8 mouse cellular contexts compared by ENCODE assay signal in the genomic region with DNA sequence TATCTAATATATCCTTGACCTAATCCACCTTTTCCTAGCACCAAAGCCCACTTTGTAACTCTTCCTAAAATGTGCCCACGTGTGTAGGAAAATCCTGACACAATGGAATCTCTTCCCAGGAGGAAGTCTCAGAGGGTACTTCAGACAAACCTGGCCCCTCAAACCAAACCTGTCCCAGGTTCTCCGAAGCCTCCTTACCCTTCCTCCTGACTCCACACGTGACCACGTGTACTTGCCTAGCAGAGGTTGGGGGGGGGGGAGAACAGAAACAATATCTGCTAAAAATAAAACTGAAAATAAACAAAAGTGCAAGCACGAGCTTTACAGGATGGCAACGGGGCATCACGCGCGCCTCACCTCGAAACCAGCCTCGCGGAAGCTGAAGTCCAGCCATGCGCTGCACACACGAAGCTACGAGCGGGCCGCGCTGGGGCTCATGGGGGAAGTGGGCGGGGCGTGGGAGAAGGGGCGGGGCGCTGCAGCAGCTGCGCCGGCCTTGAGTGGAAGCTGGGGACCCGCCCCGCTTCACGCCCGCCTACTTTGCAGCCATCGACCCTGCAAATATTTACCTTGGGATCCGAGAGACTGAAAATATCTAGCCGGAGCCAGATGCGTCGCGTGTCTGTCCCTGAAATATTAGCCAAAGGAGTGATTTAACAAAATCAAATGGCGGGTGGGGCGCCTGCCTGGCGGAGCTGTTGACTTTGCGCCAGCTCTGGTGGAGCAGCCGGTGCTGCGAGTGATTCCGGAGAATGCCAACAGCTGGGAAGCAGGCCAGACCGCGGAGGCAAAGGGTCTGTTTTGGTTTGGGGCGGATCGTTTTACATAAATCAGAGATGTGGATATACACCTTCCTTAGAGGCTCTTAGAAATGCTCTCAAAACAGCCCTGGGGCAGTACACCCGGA. TPM values are rescaled to one million over a fixed set of nuclear protein-coding genes. Genes with fewer than 3 reads are reported as not detected.
DNase-seq lines count a peak whose midpoint lies in the region; ATAC-seq and TF ChIP-seq lines count a peak whose summit lies in the region.

No protein-coding gene starts in this region.

- H3K27me3 ChIP-seq in heart, embryonic 12.5 days (replicated peaks), result peaks cover 10% of the 10 kb centered on the region
- no peaks in the 10 kb centered on the region for H3K27me3 ChIP-seq in kidney, postnatal 0 days (ENCODE audit: insufficient read depth, low read length)
- peaks cover 57% of the 10 kb centered on the region for H3K27me3 ChIP-seq in liver, embryonic 12.5 days (replicated peaks)
- no peaks in the 10 kb centered on the region; the same call in 1 of the 2 replicates for H3K27me3 ChIP-seq in stomach, embryonic 14.5 days (ENCODE audit: control insufficient read depth, insufficient read depth, low read length)

- 12% methylated on average over 46 of the region's 46 CpGs for WGBS in heart, embryonic 12.5 days
- WGBS in kidney, postnatal 0 days, result 13% methylated on average over 46 of the region's 46 CpGs
- WGBS in liver, embryonic 12.5 days (ENCODE audit: insufficient replicate concordance), result 19% methylated on average over 46 of the region's 46 CpGs
- 13% methylated on average over 46 of the region's 46 CpGs for WGBS in stomach, embryonic 14.5 days

- peak; percentile 88 for ATAC-seq in CD4-positive, CD25-positive, alpha-beta regulatory T cell, adult 4 months
- peak; percentile 52; the same call in 1 of the 2 replicates for ATAC-seq in erythroid progenitor cell, adult 5-6 weeks (replicated peaks; ENCODE audit: low FRiP score, poor library complexity, severe bottlenecking)
- ATAC-seq in heart, embryonic 12.5 days (ENCODE audit: insufficient number of reproducible peaks, low FRiP score), result peak; percentile 91
- ATAC-seq in kidney, postnatal 0 days (replicated peaks; ENCODE audit: low FRiP score, low read depth), result peak; percentile 88
- ATAC-seq in liver, embryonic 12.5 days, result peak; percentile 82
- ATAC-seq in stomach, embryonic 14.5 days (ENCODE audit: insufficient number of reproducible peaks, insufficient read depth, low FRiP score, low read depth), result peak; percentile 91

- H3K4me3 ChIP-seq in heart, embryonic 12.5 days, result peak overlapping the region; percentile 59
- peak overlapping the region; percentile 38 for H3K4me3 ChIP-seq in kidney, postnatal 0 days (replicated peaks; ENCODE audit: low read depth, low read length)
- peak overlapping the region; percentile 54 for H3K4me3 ChIP-seq in liver, embryonic 12.5 days
- peak overlapping the region; percentile 38 for H3K4me3 ChIP-seq in stomach, embryonic 14.5 days (ENCODE audit: low read depth, low read length)

- TF ChIP-seq POLR2A in brain, embryonic 14.5 days (IDR thresholded peaks at IDR 0.05; ENCODE audit: borderline replicate concordance, extremely low read depth, insufficient read depth, insufficient read length, poor library complexity, severe bottlenecking), result 0 out of 2 replicates have a peak, but pooled peaks have one; percentile 14

- H3K4me2 ChIP-seq in heart, embryonic 12.5 days, result peak overlapping the region; percentile 82
- peak overlapping the region; percentile 64 for H3K4me2 ChIP-seq in kidney, postnatal 0 days (ENCODE audit: low read length)
- peak overlapping the region; percentile 74 for H3K4me2 ChIP-seq in liver, embryonic 12.5 days
- peak overlapping the region; percentile 73 for H3K4me2 ChIP-seq in stomach, embryonic 14.5 days (replicated peaks; ENCODE audit: low read depth, low read length)

- H3K27ac ChIP-seq in heart, embryonic 12.5 days (ENCODE audit: poor library complexity, severe bottlenecking), result no peak overlapping the region
- no peak overlapping the region for H3K27ac ChIP-seq in kidney, postnatal 0 days
- H3K27ac ChIP-seq in liver, embryonic 12.5 days, result no peak overlapping the region
- peak overlapping the region; percentile 21; the same call in 1 of the 2 replicates for H3K27ac ChIP-seq in stomach, embryonic 14.5 days (ENCODE audit: low read length)

- H3K9me3 ChIP-seq in heart, embryonic 12.5 days (replicated peaks), result no peaks in the 10 kb centered on the region
- H3K9me3 ChIP-seq in kidney, postnatal 0 days (replicated peaks; ENCODE audit: low read length), result no peaks in the 10 kb centered on the region
- H3K9me3 ChIP-seq in liver, embryonic 12.5 days (replicated peaks), result no peaks in the 10 kb centered on the region
- no peaks in the 10 kb centered on the region for H3K9me3 ChIP-seq in stomach, embryonic 14.5 days (ENCODE audit: control insufficient read depth, low read depth, low read length)

- H3K4me1 ChIP-seq in heart, embryonic 12.5 days (replicated peaks), result 0 out of 2 replicates have a peak, but pooled peaks cover 5% of the 10 kb centered on the region
- H3K4me1 ChIP-seq in kidney, postnatal 0 days (replicated peaks; ENCODE audit: insufficient read depth, low read length), result 0 out of 2 replicates have a peak, but pooled peaks cover 4% of the 10 kb centered on the region
- peaks cover 11% of the 10 kb centered on the region for H3K4me1 ChIP-seq in liver, embryonic 12.5 days
- no peaks in the 10 kb centered on the region for H3K4me1 ChIP-seq in stomach, embryonic 14.5 days (ENCODE audit: control insufficient read depth, insufficient read depth, low read length)

- no peaks in the 10 kb centered on the region for H3K36me3 ChIP-seq in heart, embryonic 12.5 days
- no peaks in the 10 kb centered on the region for H3K36me3 ChIP-seq in kidney, postnatal 0 days (ENCODE audit: insufficient read depth, low read length)
- no peaks in the 10 kb centered on the region for H3K36me3 ChIP-seq in liver, embryonic 12.5 days
- no peaks in the 10 kb centered on the region for H3K36me3 ChIP-seq in stomach, embryonic 14.5 days (ENCODE audit: control insufficient read depth, insufficient read depth, low read length)

- peak overlapping the region; percentile 67 for H3K9ac ChIP-seq in heart, embryonic 12.5 days
- H3K9ac ChIP-seq in kidney, postnatal 0 days (ENCODE audit: low read depth, low read length), result peak overlapping the region; percentile 46; the same call in 1 of the 2 replicates
- no peak overlapping the region for H3K9ac ChIP-seq in liver, embryonic 12.5 days
- peak overlapping the region; percentile 36; the same call in 1 of the 2 replicates for H3K9ac ChIP-seq in stomach, embryonic 14.5 days (replicated peaks; ENCODE audit: low read depth, low read length)

- peak; percentile 94 for DNase-seq in brain, embryonic 14.5 days (ENCODE audit: low read depth)
- DNase-seq in kidney, postnatal 0 days (ENCODE audit: low spot score), result peak; percentile 83
- peak; percentile 73 to 90 for DNase-seq in natural killer cell, adult 2 months (ENCODE audit: low spot score in 2 of 2)

- no peak for TF ChIP-seq CTCF in brain, embryonic 14.5 days (IDR thresholded peaks at IDR 0.05; ENCODE audit: borderline replicate concordance, extremely low read depth, insufficient read depth, insufficient read length)
- TF ChIP-seq CTCF in kidney, postnatal 0 days (IDR thresholded peaks at IDR 0.05; ENCODE audit: low read depth), result no peak

RNA-seq across cellular contexts. Expression of gene Gfi1, which starts 38.0 kb away (rescaled TPM):
- 1 to 10 TPM; 2.5 to 6.1 TPM for polyA plus RNA-seq in CD4-positive, CD25-positive, alpha-beta regulatory T cell, adult 4 months (2017; shearing (Covaris generic))
- polyA plus RNA-seq in brain, embryonic 14.5 days (2012; rRNA removed), result 0.10 and 0.11 TPM in 2 replicates
- 4.7 and 5.0 TPM in 2 replicates for total RNA-seq in erythroid progenitor cell, adult 5-6 weeks (2015; ENCODE audit: low replicate concordance)
- 4.5 and 6.3 TPM in 2 replicates for total RNA-seq in erythroid progenitor cell, adult 5-6 weeks (2017; ENCODE audit: low replicate concordance)
- 0.08 TPM in 1 of 2 replicates, not detected in the other for polyA plus RNA-seq in heart, embryonic 12.5 days (2016; fragmentation: Nextera tagmentation; extraction: Ambion mirVana)
- 0.06 TPM in 1 of 2 replicates, not detected in the other for polyA plus RNA-seq in kidney, postnatal 0 days (2015; fragmentation: Nextera tagmentation; extraction: Ambion mirVana)
- polyA plus RNA-seq in liver, embryonic 12.5 days (2016; fragmentation: Nextera tagmentation; extraction: Ambion mirVana), result 0.74 and 1.0 TPM in 2 replicates
- 0.46 TPM in 1 of 2 replicates, not detected in the other for polyA plus RNA-seq in stomach, embryonic 14.5 days (2014; fragmentation: Nextera tagmentation; extraction: Ambion mirVana)
